Mouse (Mus musculus): Measurements from ENCODE around the gene Slc22a2.
"Not testable (repeated sequence)": the region's sequence is repeated elsewhere in the genome, so short reads cannot be mapped to it uniquely, and the experiment has no call there.

Gene Slc22a2

GRCm38 (mm10) chr17:12630976-12631730 is 47.2 kb downstream of the Slc22a2 start:
- no peak for DNase-seq (ENCODE audit: extremely low read depth, low read depth)

- no peak for DNase-seq (ENCODE audit: extremely low read depth, low read depth)
Measured at GRCm38 (mm10) chr17:12631771-12632600, 48.1 kb downstream of the Slc22a2 start.

- DNase-seq (ENCODE audit: extremely low read depth, low read depth), result no peak
Measured at GRCm38 (mm10) chr17:12634814-12635213, 50.9 kb downstream of the Slc22a2 start.

- no peak for DNase-seq (ENCODE audit: extremely low read depth, low read depth)
Measured at GRCm38 (mm10) chr17:12639585-12639984, 55.7 kb downstream of the Slc22a2 start.

- peak; percentile 20 for DNase-seq (ENCODE audit: extremely low read depth, low read depth)
Measured at GRCm38 (mm10) chr17:12641087-12641486, 57.2 kb downstream of the Slc22a2 start.

- no peak for DNase-seq (ENCODE audit: extremely low read depth, low read depth)
Measured at GRCm38 (mm10) chr17:12645461-12645860, 61.5 kb downstream of the Slc22a2 start.

- DNase-seq (ENCODE audit: extremely low read depth, low read depth), result no peak
Measured at GRCm38 (mm10) chr17:12652604-12653003, 68.7 kb downstream of the Slc22a2 start.

GRCm38 (mm10) chr17:12654061-12654460 is 70.1 kb downstream of the Slc22a2 start:
- no peak for DNase-seq (ENCODE audit: extremely low read depth, low read depth)

GRCm38 (mm10) chr17:12655826-12656225 is 71.9 kb downstream of the Slc22a2 start:
- no peak for DNase-seq (ENCODE audit: extremely low read depth, low read depth)

- no peak for DNase-seq (ENCODE audit: extremely low read depth, low read depth)
Measured at GRCm38 (mm10) chr17:12658784-12659183, 74.9 kb downstream of the Slc22a2 start.

- DNase-seq (ENCODE audit: extremely low read depth, low read depth), result no peak
Measured at GRCm38 (mm10) chr17:12659233-12659632, 75.3 kb downstream of the Slc22a2 start.

- no peak for DNase-seq (ENCODE audit: extremely low read depth, low read depth)
Measured at GRCm38 (mm10) chr17:12660572-12661260, 76.8 kb downstream of the Slc22a2 start.

GRCm38 (mm10) chr17:12664156-12664555 is 80.2 kb downstream of the Slc22a2 start:
- DNase-seq (ENCODE audit: extremely low read depth, low read depth), result no peak

- peak; percentile 43 for DNase-seq (ENCODE audit: extremely low read depth, low read depth)
Measured at GRCm38 (mm10) chr17:12668478-12669362, 84.8 kb downstream of the Slc22a2 start.

GRCm38 (mm10) chr17:12669363-12669679 is 85.4 kb downstream of the Slc22a2 start:
- no peak for DNase-seq (ENCODE audit: extremely low read depth, low read depth)

GRCm38 (mm10) chr17:12671029-12671605 is 87.2 kb downstream of the Slc22a2 start:
- DNase-seq (ENCODE audit: extremely low read depth, low read depth), result no peak

- DNase-seq (ENCODE audit: extremely low read depth, low read depth), result no peak
Measured at GRCm38 (mm10) chr17:12672285-12672790, 88.4 kb downstream of the Slc22a2 start.

- no peak for DNase-seq (ENCODE audit: extremely low read depth, low read depth)
Measured at GRCm38 (mm10) chr17:12673871-12674270, 89.9 kb downstream of the Slc22a2 start.

GRCm38 (mm10) chr17:12674980-12675379 is 91.0 kb downstream of the Slc22a2 start:
- DNase-seq (ENCODE audit: extremely low read depth, low read depth), result not testable (repeated sequence)

- DNase-seq (ENCODE audit: extremely low read depth, low read depth), result no peak
Measured at GRCm38 (mm10) chr17:12675646-12676045, 91.7 kb downstream of the Slc22a2 start, which contains the start of gene Slc22a1. Slc22a1 (minus strand) TSS chr17:12675829.
